Mouse (Mus musculus) CH12.LX (cell line): ENCODE measurements around the gene 0610010F05Rik. TPM values are rescaled to one million over a fixed set of nuclear protein-coding genes. Genes with fewer than 3 reads are reported as not detected.

Experiments used
- DNase-seq: peaks from one replicate; pipeline ENCODE4 v3.0.0-alpha.2; 2013; ENCODE audit errors: extremely low read depth
- H3K27ac ChIP-seq: 2 replicates; pipeline ENCODE4 v1.5.1; 2012; ENCODE audit warnings: low read depth, mild to moderate bottlenecking, control low read depth, moderate library complexity; ENCODE audit not compliant: insufficient read depth
- H3K27me3 ChIP-seq: replicated peaks from 2 replicates; pipeline ENCODE3; 2012; ENCODE audit warnings: inconsistent platforms
- H3K36me3 ChIP-seq, 2 experiments: replicated peaks in 1 of 2; 2 replicates each; pipeline versions ENCODE3 to v1.6.1; 2012; ENCODE audit warnings: inconsistent platforms in 1 of 2, low read length in 1 of 2, mild to moderate bottlenecking in 1 of 2, mixed read lengths in 1 of 2, moderate library complexity in 1 of 2; ENCODE audit not compliant: control insufficient read depth in 1 of 2, insufficient read depth in 1 of 2
- H3K4me1 ChIP-seq, 2 experiments: 2 replicates each; pipeline ENCODE4 v1.6.1; 2012; ENCODE audit warnings: inconsistent platforms in 1 of 2, moderate library complexity in 1 of 2; ENCODE audit not compliant: insufficient read depth in 2 of 2, control insufficient read depth in 1 of 2
- H3K4me2 ChIP-seq: 2 replicates; pipeline ENCODE4 v1.6.1; 2012; ENCODE audit warnings: low read depth, mild to moderate bottlenecking, control low read depth; ENCODE audit not compliant: poor library complexity, insufficient read depth, severe bottlenecking
- H3K4me3 ChIP-seq, 3 experiments: fragments of 150-350 bp in 1 of 3; sonication (generic) in 1 of 3; replicated peaks in 1 of 3; 2 replicates each; pipeline versions ENCODE3 to v1.5.1; 2011 to 2012; ENCODE audit warnings: low read depth in 2 of 3, low read length in 2 of 3, mild to moderate bottlenecking in 2 of 3, moderate library complexity in 2 of 3, control low read depth in 1 of 3, improper control_type of control experiment in 1 of 3, inconsistent platforms in 1 of 3, mixed read lengths in 1 of 3; ENCODE audit not compliant: poor library complexity in 1 of 3
- H3K79me2 ChIP-seq: replicated peaks from 2 replicates; pipeline ENCODE4 v1.6.1; 2012; ENCODE audit warnings: mild to moderate bottlenecking, moderate library complexity; ENCODE audit not compliant: control insufficient read depth, poor library complexity, insufficient read depth, severe bottlenecking; ENCODE audit errors: extremely low read depth
- H3K9ac ChIP-seq: 2 replicates; pipeline ENCODE4 v1.6.1; 2012; ENCODE audit warnings: low read depth, mild to moderate bottlenecking, control low read depth, moderate library complexity; ENCODE audit not compliant: insufficient read depth
- H3K9me3 ChIP-seq: replicated peaks from 2 replicates; pipeline ENCODE3; 2012; ENCODE audit warnings: low read length, inconsistent platforms, mixed read lengths
- BHLHE40 ChIP-seq: IDR thresholded peaks from 2 replicates; pipeline ENCODE4 v1.6.1; 2011; ENCODE audit warnings: mild to moderate bottlenecking, low read depth, low read length, improper control_type of control experiment
- CHD2 ChIP-seq: IDR thresholded peaks from 2 replicates; pipeline ENCODE4 v1.6.1; 2011; ENCODE audit warnings: low read length, improper control_type of control experiment
- E2F4 ChIP-seq: IDR thresholded peaks from 2 replicates; pipeline ENCODE4 v1.6.1; 2011; ENCODE audit warnings: low read depth, low read length, improper control_type of control experiment; ENCODE audit not compliant: insufficient replicate concordance
- EP300 ChIP-seq: IDR thresholded peaks from 2 replicates; pipeline ENCODE4 v1.6.1; 2011; ENCODE audit warnings: low read length, improper control_type of control experiment
- GABPA ChIP-seq: IDR thresholded peaks from 2 replicates; pipeline ENCODE4 v1.6.1; 2012; ENCODE audit warnings: low read depth, low read length, improper control_type of control experiment, inconsistent platforms; ENCODE audit not compliant: insufficient replicate concordance
- JUN ChIP-seq: IDR thresholded peaks from 2 replicates; pipeline ENCODE4 v1.6.1; 2011; ENCODE audit warnings: low read depth, mild to moderate bottlenecking, low read length, improper control_type of control experiment, moderate library complexity; ENCODE audit not compliant: insufficient read depth
- KAT2A ChIP-seq: IDR thresholded peaks from 2 replicates; pipeline ENCODE4 v1.6.1; 2012; ENCODE audit warnings: low read length, improper control_type of control experiment, inconsistent platforms; ENCODE audit not compliant: insufficient replicate concordance
- MAX ChIP-seq: IDR thresholded peaks from 2 replicates; pipeline ENCODE4 v1.6.1; 2011; ENCODE audit warnings: low read length, improper control_type of control experiment
- MAZ ChIP-seq: IDR thresholded peaks from 2 replicates; pipeline ENCODE4 v1.6.1; 2012; ENCODE audit warnings: low read depth, mild to moderate bottlenecking, inconsistent platforms, low read length, improper control_type of control experiment, moderate library complexity
- MEF2A ChIP-seq: IDR thresholded peaks from 2 replicates; pipeline ENCODE4 v1.6.1; 2014; ENCODE audit warnings: low read depth, mild to moderate bottlenecking, inconsistent platforms, low read length, improper control_type of control experiment, borderline replicate concordance
- MXI1 ChIP-seq: IDR thresholded peaks from 2 replicates; pipeline ENCODE4 v1.6.1; 2011; ENCODE audit warnings: mild to moderate bottlenecking, low read depth, low read length, improper control_type of control experiment
- NELFE ChIP-seq: IDR thresholded peaks from 2 replicates; pipeline ENCODE4 v1.6.1; 2011; ENCODE audit warnings: low read depth, low read length, improper control_type of control experiment
- NRF1 ChIP-seq: IDR thresholded peaks from 2 replicates; pipeline ENCODE4 v1.6.1; 2014; ENCODE audit warnings: low read depth, mild to moderate bottlenecking, inconsistent platforms, low read length, improper control_type of control experiment, moderate library complexity
- POLR2A ChIP-seq: IDR thresholded peaks from 2 replicates; pipeline ENCODE4 v1.6.1; 2011; ENCODE audit warnings: low read depth, mild to moderate bottlenecking, improper control_type of control experiment, low read length
- RCOR1 ChIP-seq: conservative IDR thresholded peaks from 2 replicates; pipeline ENCODE4 v1.6.1; 2012; ENCODE audit warnings: low read depth, mild to moderate bottlenecking, inconsistent platforms, low read length, improper control_type of control experiment
- SIN3A ChIP-seq: IDR thresholded peaks from 2 replicates; pipeline ENCODE4 v1.6.1; 2012; ENCODE audit warnings: low read length, improper control_type of control experiment, inconsistent platforms
- SMC3 ChIP-seq: IDR thresholded peaks from 2 replicates; pipeline ENCODE4 v1.6.1; 2011; ENCODE audit warnings: low read depth, low read length, improper control_type of control experiment
- TBP ChIP-seq: conservative IDR thresholded peaks from 2 replicates; pipeline ENCODE4 v1.6.1; 2011; ENCODE audit warnings: low read depth, low read length, improper control_type of control experiment
- TCF12 ChIP-seq: IDR thresholded peaks from 2 replicates; pipeline ENCODE4 v1.6.1; 2014; ENCODE audit warnings: low read depth, mild to moderate bottlenecking, inconsistent platforms, low read length, improper control_type of control experiment
- UBTF ChIP-seq: IDR thresholded peaks from 2 replicates; pipeline ENCODE4 v1.6.1; 2012; ENCODE audit warnings: low read depth, mild to moderate bottlenecking, inconsistent platforms, low read length, improper control_type of control experiment, moderate library complexity
- USF1 ChIP-seq: IDR thresholded peaks from 2 replicates; pipeline ENCODE4 v1.6.1; 2014; ENCODE audit warnings: low read depth, mild to moderate bottlenecking, inconsistent platforms, low read length, improper control_type of control experiment
- USF2 ChIP-seq: conservative IDR thresholded peaks from 2 replicates; pipeline ENCODE4 v1.6.1; 2011; ENCODE audit warnings: low read depth, low read length, improper control_type of control experiment
- ZC3H11A ChIP-seq: IDR thresholded peaks from 2 replicates; pipeline ENCODE4 v1.6.1; 2012; ENCODE audit warnings: low read depth, mild to moderate bottlenecking, inconsistent platforms, low read length, improper control_type of control experiment
- ZKSCAN1 ChIP-seq: IDR thresholded peaks from 2 replicates; pipeline ENCODE4 v1.6.1; 2012; ENCODE audit warnings: low read depth, inconsistent platforms, low read length, improper control_type of control experiment, borderline replicate concordance
- ZMIZ1 ChIP-seq: IDR thresholded peaks from 2 replicates; pipeline ENCODE4 v1.6.1; 2012; ENCODE audit warnings: low read depth, mild to moderate bottlenecking, inconsistent platforms, low read length, improper control_type of control experiment
- ZNF384 ChIP-seq: IDR thresholded peaks from 2 replicates; pipeline ENCODE4 v1.6.1; 2012; ENCODE audit warnings: low read depth, low read length, improper control_type of control experiment, inconsistent platforms
- dilution Hi-C: fragments of 300-500 bp; cut with MboI; formaldehyde crosslinking; loops from 2 replicates; pipeline ENCODE4 v1.14.3; 2020; ENCODE audit warnings: low sequenced_read_pairs; ENCODE audit not compliant: extremely low pct_unique_long_range_greater_than_20kb, extremely low pct_ligation_motif_present
- in situ Hi-C: fragments of 300-500 bp; cut with MboI; formaldehyde crosslinking; loops from 3 replicates; pipeline ENCODE4 v1.14.3; 2019; ENCODE audit warnings: low sequenced_read_pairs, low pct_ligation_motif_present, low pct_unique_long_range_greater_than_20kb, mixed read lengths
- polyA plus RNA-seq: library from polyadenylated mRNA; unstranded; fragments of >175 nt; gene quantifications from 2 replicates; pipeline ENCODE4 v1.2.1, GENCODE M21; 2012; ENCODE audit warnings: low read depth; ENCODE audit not compliant: insufficient read length
- total RNA-seq, 2 experiments: library from RNA; depleted of rRNA; stranded (reverse); fragments of 300-350 nt in 1 of 2; fragments of >200 nt in 1 of 2; gene quantifications; 2 replicates each; pipeline ENCODE4 v1.2.3; 2012 to 2014

The 0610010F05Rik gene
- total RNA-seq (2012; rRNA removed) (11.6 and 13.8 TPM in 2 replicates), total RNA-seq (2014; rRNA removed) (18.7 and 24.0 TPM in 2 replicates), polyA plus RNA-seq (16.4 and 18.3 TPM in 2 replicates)

- Histone ChIP-seq H3K36me3 (peaks cover 0 to 13% of the 10 kb centered on the region in 2 experiments), H3K27me3 (no peaks in the 10 kb centered on the region), H3K4me2 (peak within 1 kb of the TSS; percentile 53), H3K9ac (peak within 1 kb of the TSS; percentile 73), H3K4me3 (peak within 1 kb of the TSS; percentile 69 to 91 (median 79)), H3K79me2 (no peaks in the 10 kb centered on the region), H3K9me3 (no peaks in the 10 kb centered on the region), H3K4me1 (peaks cover 0 to 5% of the 10 kb centered on the region in 2 experiments; a peak in 2 of 4 replicates), H3K27ac (no peak within 1 kb of the TSS)
- TF ChIP-seq TBP (no peak), E2F4 (no peak), MEF2A (no peak), SMC3 (no peak), ZKSCAN1 (no peak), NRF1 (peak; percentile 72), SIN3A (peak; percentile 57; the same call in 1 of the 2 replicates), UBTF (peak; percentile 95), CHD2 (peak; percentile 69; the same call in 1 of the 2 replicates), POLR2A (peak; percentile 94), MXI1 (peak; percentile 81), GABPA (no peak), ZC3H11A (no peak), EP300 (no peak), KAT2A (no peak), RCOR1 (no peak), USF2 (no peak), ZMIZ1 (peak; percentile 93), NELFE (peak; percentile 80), TCF12 (peak; percentile 76; the same call in 1 of the 2 replicates), BHLHE40 (peak; percentile 83), USF1 (no peak), MAX (0 out of 2 replicates have a peak, but pooled peaks have one; percentile 14), MAZ (0 out of 2 replicates have a peak, but pooled peaks have one; percentile 53), JUN (no peak), ZNF384 (no peak)
- dilution Hi-C loops = no loop called here
- in situ Hi-C loops = no loop called here
- peak; percentile 92 for DNase-seq
Measured at GRCm38 (mm10) chr11:23632945-23633878, at the start of gene 0610010F05Rik. Gene 0610010F05Rik (minus strand): TSS chr11:23633639.
